Mouse (Mus musculus): ENCODE measurements around the gene Fgfr2. TPM values are rescaled to one million over a fixed set of nuclear protein-coding genes. Genes with fewer than 3 reads are reported as not detected.

The Fgfr2 gene
- polyA plus RNA-seq, 1 experiment = 52.3 TPM

- no peak for DNase-seq (ENCODE audit: low read depth)
- TF ChIP-seq POLR2A (IDR thresholded peaks at IDR 0.05; ENCODE audit: borderline replicate concordance, extremely low read depth, insufficient read depth, insufficient read length, poor library complexity, severe bottlenecking) (no peak), CTCF (IDR thresholded peaks at IDR 0.05; ENCODE audit: borderline replicate concordance, extremely low read depth, insufficient read depth, insufficient read length) (no peak)
These were observed 2304.3 kb downstream of the Fgfr2 start for GRCm38 (mm10) chr7:130818813-130819212.

GRCm38 (mm10) chr7:130816243-130816642 is 2306.9 kb downstream of the Fgfr2 start:
- TF ChIP-seq CTCF (IDR thresholded peaks at IDR 0.05; ENCODE audit: borderline replicate concordance, extremely low read depth, insufficient read depth, insufficient read length) = no peak
- TF ChIP-seq POLR2A (IDR thresholded peaks at IDR 0.05; ENCODE audit: borderline replicate concordance, extremely low read depth, insufficient read depth, insufficient read length, poor library complexity, severe bottlenecking) = no peak
- DNase-seq (ENCODE audit: low read depth) = no peak

- TF ChIP-seq CTCF (IDR thresholded peaks at IDR 0.05; ENCODE audit: borderline replicate concordance, extremely low read depth, insufficient read depth, insufficient read length) (no peak), POLR2A (IDR thresholded peaks at IDR 0.05; ENCODE audit: borderline replicate concordance, extremely low read depth, insufficient read depth, insufficient read length, poor library complexity, severe bottlenecking) (no peak)
- no peak for DNase-seq (ENCODE audit: low read depth)
These were observed 2307.5 kb downstream of the Fgfr2 start for GRCm38 (mm10) chr7:130815601-130816000.

- TF ChIP-seq CTCF (IDR thresholded peaks at IDR 0.05; ENCODE audit: borderline replicate concordance, extremely low read depth, insufficient read depth, insufficient read length) = no peak
- no peak for TF ChIP-seq POLR2A (IDR thresholded peaks at IDR 0.05; ENCODE audit: borderline replicate concordance, extremely low read depth, insufficient read depth, insufficient read length, poor library complexity, severe bottlenecking)
- DNase-seq (ENCODE audit: low read depth) = no peak
These were observed 2310.7 kb downstream of the Fgfr2 start for GRCm38 (mm10) chr7:130812407-130812806.

DNA sequence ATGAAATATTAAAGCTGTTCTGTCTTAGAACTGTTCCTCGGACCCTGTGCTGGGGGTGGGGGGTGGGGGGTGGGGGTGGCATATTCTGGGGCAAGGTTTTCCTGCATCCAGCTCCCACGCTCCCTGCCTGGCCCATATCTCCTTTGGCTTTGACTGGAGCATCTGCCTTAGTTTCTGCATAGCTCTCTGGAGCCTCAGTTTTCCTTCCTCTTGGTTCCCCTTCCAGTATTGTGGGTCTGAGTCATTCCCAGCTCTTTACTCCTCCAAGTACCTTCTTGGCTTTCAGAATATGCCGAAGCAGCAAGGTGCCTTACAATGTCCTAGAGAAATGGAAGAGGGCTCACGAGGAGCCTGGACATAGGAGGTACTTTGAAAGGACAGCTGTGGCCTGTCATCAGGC is 2312.9 kb downstream of the Fgfr2 start:
- no peak for DNase-seq (ENCODE audit: low read depth)
- no peak for TF ChIP-seq CTCF (IDR thresholded peaks at IDR 0.05; ENCODE audit: borderline replicate concordance, extremely low read depth, insufficient read depth, insufficient read length)
- TF ChIP-seq POLR2A (IDR thresholded peaks at IDR 0.05; ENCODE audit: borderline replicate concordance, extremely low read depth, insufficient read depth, insufficient read length, poor library complexity, severe bottlenecking) = no peak

GRCm38 (mm10) chr7:130808694-130809093 is 2314.5 kb downstream of the Fgfr2 start:
- no peak for DNase-seq (ENCODE audit: low read depth)
- TF ChIP-seq CTCF (IDR thresholded peaks at IDR 0.05; ENCODE audit: borderline replicate concordance, extremely low read depth, insufficient read depth, insufficient read length) (no peak), POLR2A (IDR thresholded peaks at IDR 0.05; ENCODE audit: borderline replicate concordance, extremely low read depth, insufficient read depth, insufficient read length, poor library complexity, severe bottlenecking) (no peak)

- TF ChIP-seq CTCF (IDR thresholded peaks at IDR 0.05; ENCODE audit: borderline replicate concordance, extremely low read depth, insufficient read depth, insufficient read length) = no peak
- TF ChIP-seq POLR2A (IDR thresholded peaks at IDR 0.05; ENCODE audit: borderline replicate concordance, extremely low read depth, insufficient read depth, insufficient read length, poor library complexity, severe bottlenecking) = no peak
These were observed 2315.4 kb downstream of the Fgfr2 start for GRCm38 (mm10) chr7:130807749-130808148.

GRCm38 (mm10) chr7:130804991-130805390 is 2318.2 kb downstream of the Fgfr2 start:
- TF ChIP-seq CTCF (IDR thresholded peaks at IDR 0.05; ENCODE audit: borderline replicate concordance, extremely low read depth, insufficient read depth, insufficient read length) (no peak), POLR2A (IDR thresholded peaks at IDR 0.05; ENCODE audit: borderline replicate concordance, extremely low read depth, insufficient read depth, insufficient read length, poor library complexity, severe bottlenecking) (no peak)
- no peak for DNase-seq (ENCODE audit: low read depth)

More at GRCm38 (mm10) chr7:130807749-130808148, 2315.4 kb downstream of the Fgfr2 start:
- peak; percentile 6 for DNase-seq (ENCODE audit: low read depth)

DNA sequence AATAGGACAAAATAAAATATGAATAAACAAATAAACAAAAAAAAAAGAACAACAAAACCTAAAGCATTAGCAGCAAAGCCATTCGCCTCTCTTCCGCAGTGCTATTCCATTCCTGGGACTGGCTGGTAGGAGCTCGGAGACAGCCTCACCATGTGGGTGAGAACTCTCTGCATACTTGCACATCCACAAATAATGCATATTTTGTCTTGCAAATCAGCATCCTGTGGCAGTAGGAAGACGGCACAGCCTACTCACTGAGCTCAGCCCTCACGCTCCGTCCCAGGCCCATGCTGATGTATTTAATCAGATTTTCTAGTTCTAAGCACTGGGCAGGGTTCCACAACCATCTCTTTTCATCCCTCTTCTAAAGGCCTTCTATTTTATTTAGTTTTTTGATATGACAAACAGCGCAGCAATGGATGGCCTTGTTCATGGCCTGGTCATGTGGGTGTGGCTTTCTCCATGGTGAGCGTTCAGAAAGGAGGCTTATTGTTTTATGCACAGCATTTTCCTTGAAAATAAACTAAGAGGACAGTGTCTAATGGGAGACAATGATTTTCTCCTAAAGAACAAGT is 2319.8 kb downstream of the Fgfr2 start:
- DNase-seq (ENCODE audit: low read depth) = peak; percentile 23
- TF ChIP-seq CTCF (IDR thresholded peaks at IDR 0.05; ENCODE audit: borderline replicate concordance, extremely low read depth, insufficient read depth, insufficient read length) = no peak
- TF ChIP-seq POLR2A (IDR thresholded peaks at IDR 0.05; ENCODE audit: borderline replicate concordance, extremely low read depth, insufficient read depth, insufficient read length, poor library complexity, severe bottlenecking) = no peak

GRCm38 (mm10) chr7:130801811-130802210 is 2321.3 kb downstream of the Fgfr2 start:
- no peak for DNase-seq (ENCODE audit: low read depth)
- no peak for TF ChIP-seq POLR2A (IDR thresholded peaks at IDR 0.05; ENCODE audit: borderline replicate concordance, extremely low read depth, insufficient read depth, insufficient read length, poor library complexity, severe bottlenecking)
- no peak for TF ChIP-seq CTCF (IDR thresholded peaks at IDR 0.05; ENCODE audit: borderline replicate concordance, extremely low read depth, insufficient read depth, insufficient read length)

DNA sequence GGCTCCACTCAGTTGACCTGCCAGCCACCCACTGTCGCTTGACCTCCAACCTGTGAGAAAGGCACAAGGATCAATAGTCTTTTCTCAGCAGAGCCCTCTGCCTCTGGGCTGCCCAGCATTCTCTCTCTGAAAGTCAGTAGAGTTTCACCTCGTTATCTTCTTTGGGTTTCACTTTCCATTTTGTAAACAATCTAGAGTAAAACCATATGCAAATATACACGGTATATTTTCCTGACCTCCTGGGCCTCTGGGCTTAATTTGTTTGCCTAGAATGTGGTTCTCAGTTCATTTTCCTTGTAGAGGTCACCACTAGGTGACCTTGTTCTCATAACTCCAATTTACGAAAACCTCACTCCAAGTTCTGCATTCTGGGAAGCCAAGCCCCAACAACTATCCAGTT is 2322.5 kb downstream of the Fgfr2 start:
- no peak for TF ChIP-seq CTCF (IDR thresholded peaks at IDR 0.05; ENCODE audit: borderline replicate concordance, extremely low read depth, insufficient read depth, insufficient read length)
- TF ChIP-seq POLR2A (IDR thresholded peaks at IDR 0.05; ENCODE audit: borderline replicate concordance, extremely low read depth, insufficient read depth, insufficient read length, poor library complexity, severe bottlenecking) = no peak
- DNase-seq (ENCODE audit: low read depth) = no peak

- DNase-seq (ENCODE audit: low read depth) = no peak
- TF ChIP-seq POLR2A (IDR thresholded peaks at IDR 0.05; ENCODE audit: borderline replicate concordance, extremely low read depth, insufficient read depth, insufficient read length, poor library complexity, severe bottlenecking) = no peak
- TF ChIP-seq CTCF (IDR thresholded peaks at IDR 0.05; ENCODE audit: borderline replicate concordance, extremely low read depth, insufficient read depth, insufficient read length) = no peak
These were observed 2323.7 kb downstream of the Fgfr2 start for GRCm38 (mm10) chr7:130799418-130799817.

Measured in brain, embryonic 14.5 days (tissue).